Mouse (Mus musculus) C2C12 (cell line): Measurements from ENCODE around the gene 2700049A03Rik.

Source experiments
- CEBPB ChIP-seq: IDR thresholded peaks from one replicate; pipeline ENCODE4 v1.6.1; 2011; ENCODE audit warnings: low read depth, mild to moderate bottlenecking, control low read depth, moderate library complexity
- CTCF ChIP-seq: IDR thresholded peaks from one replicate; pipeline ENCODE4 v1.5.1; 2011; ENCODE audit not compliant: control insufficient read depth, insufficient read depth, insufficient read length
- MAX ChIP-seq: IDR thresholded peaks from one replicate; pipeline ENCODE4 v1.6.1; 2011; ENCODE audit warnings: mild to moderate bottlenecking, control low read depth
- MYOD1 ChIP-seq: IDR thresholded peaks from one replicate; pipeline ENCODE4 v1.6.1; 2011; ENCODE audit warnings: low read depth; ENCODE audit not compliant: control insufficient read depth, insufficient read length

- TF ChIP-seq CTCF (no peak), MYOD1 (no peak), MAX (no peak), CEBPB (no peak)
These were observed 65.1 kb downstream of the 2700049A03Rik start for GRCm38 (mm10) chr12:71201753-71202152.
